Mouse (Mus musculus): ENCODE measurements around the gene Mcts1. TPM values are rescaled to one million over a fixed set of nuclear protein-coding genes. Genes with fewer than 3 reads are reported as not detected.

Gene Mcts1
- total RNA-seq, 2 experiments from 2014 or later = 8.1 to 11.7 TPM

GRCm38 (mm10) chrX:38651167-38651566 lies 50.8 kb downstream of the Mcts1 start:
- no peak for ATAC-seq (replicated peaks; ENCODE audit: low FRiP score, poor library complexity, severe bottlenecking)

GRCm38 (mm10) chrX:38653181-38653580 lies 52.8 kb downstream of the Mcts1 start:
- no peak for ATAC-seq (replicated peaks; ENCODE audit: low FRiP score, poor library complexity, severe bottlenecking)

- no peak for ATAC-seq (replicated peaks; ENCODE audit: low FRiP score, poor library complexity, severe bottlenecking)
Observed at GRCm38 (mm10) chrX:38654681-38655080, 54.3 kb downstream of the Mcts1 start.

GRCm38 (mm10) chrX:38656206-38656883 lies 56.0 kb downstream of the Mcts1 start:
- no peak for ATAC-seq (replicated peaks; ENCODE audit: low FRiP score, poor library complexity, severe bottlenecking)

Other genes starting within 250 kb of the Mcts1 start
- 85.7 and 86.5 TPM in 2 replicates for gene Lamp2, start 144.1 kb upstream of the Mcts1 start, total RNA-seq (2015; ENCODE audit: low replicate concordance)
- gene Lamp2, start 144.1 kb upstream of the Mcts1 start, total RNA-seq (2017; ENCODE audit: low replicate concordance) = 50.0 and 58.9 TPM in 2 replicates
- 12.7 and 29.5 TPM in 2 replicates for gene Cul4b, start 24.4 kb upstream of the Mcts1 start, total RNA-seq (2015; ENCODE audit: low replicate concordance)
- gene Cul4b, start 24.4 kb upstream of the Mcts1 start, total RNA-seq (2017; ENCODE audit: low replicate concordance) = 17.4 and 17.9 TPM in 2 replicates
- gene C1galt1c1, start 34.5 kb downstream of the Mcts1 start, total RNA-seq (2015; ENCODE audit: low replicate concordance) = 15.0 and 32.4 TPM in 2 replicates
- 21.7 and 23.4 TPM in 2 replicates for gene C1galt1c1, start 34.5 kb downstream of the Mcts1 start, total RNA-seq (2017; ENCODE audit: low replicate concordance)
- not detected in 2 replicates for gene 6030498E09Rik, start 172.1 kb downstream of the Mcts1 start, total RNA-seq (2015; ENCODE audit: low replicate concordance)
- gene 6030498E09Rik, start 172.1 kb downstream of the Mcts1 start, total RNA-seq (2017; ENCODE audit: low replicate concordance) = not detected in 2 replicates